Mouse (Mus musculus) ovary, postnatal 10 days (tissue): Measurements from ENCODE around the gene Iqcf5.
A peak's percentile ranks its signal among the peaks of the same experiment; 100 is the strongest.

Experiments used
- DNase-seq: peaks from one replicate; pipeline ENCODE4 v3.0.0; 2022; ENCODE audit warnings: low spot score

The Iqcf5 gene

GRCm38 (mm10) chr9:106514273-106514672, at the start of gene Iqcf5:
Gene Iqcf5 (plus strand): TSS chr9:106514573.
- no peak for DNase-seq

GRCm38 (mm10) chr9:106464751-106465541, 49.4 kb upstream of the Iqcf5 start:
- DNase-seq = no peak

GRCm38 (mm10) chr9:106465571-106466200, 48.7 kb upstream of the Iqcf5 start, which contains the start of gene Gpr62:
Gene Gpr62 (minus strand): TSS chr9:106465938.
- DNase-seq = no peak

- DNase-seq = no peak
Measured at GRCm38 (mm10) chr9:106466721-106467120, 47.7 kb upstream of the Iqcf5 start.

- no peak for DNase-seq
Measured at GRCm38 (mm10) chr9:106467746-106468145, 46.6 kb upstream of the Iqcf5 start.

- DNase-seq = no peak
Measured at GRCm38 (mm10) chr9:106469317-106469716, 45.1 kb upstream of the Iqcf5 start.

GRCm38 (mm10) chr9:106469776-106470175, 44.6 kb upstream of the Iqcf5 start:
- DNase-seq = no peak

- DNase-seq = no peak
Measured at GRCm38 (mm10) chr9:106470991-106471750, 43.2 kb upstream of the Iqcf5 start.

GRCm38 (mm10) chr9:106471892-106472291, 42.5 kb upstream of the Iqcf5 start:
- peak; percentile 20 for DNase-seq

GRCm38 (mm10) chr9:106472321-106472720, 42.1 kb upstream of the Iqcf5 start:
- peak; percentile 1 for DNase-seq

- peak; percentile 1 for DNase-seq
Measured at GRCm38 (mm10) chr9:106473081-106473752, 41.2 kb upstream of the Iqcf5 start.

- peak; percentile 0 for DNase-seq
Measured at GRCm38 (mm10) chr9:106473753-106474105, 40.6 kb upstream of the Iqcf5 start.

GRCm38 (mm10) chr9:106474456-106474855, 39.9 kb upstream of the Iqcf5 start:
- DNase-seq = no peak

- no peak for DNase-seq
Measured at GRCm38 (mm10) chr9:106475046-106475445, 39.3 kb upstream of the Iqcf5 start.

- no peak for DNase-seq
Measured at GRCm38 (mm10) chr9:106475663-106476001, 38.7 kb upstream of the Iqcf5 start, which contains the start of gene Rrp9. Gene Rrp9 (plus strand): TSS chr9:106475963.

GRCm38 (mm10) chr9:106476002-106476923, 38.1 kb upstream of the Iqcf5 start:
- DNase-seq = no peak

- DNase-seq = peak; percentile 96
Measured at GRCm38 (mm10) chr9:106476924-106477484, 37.4 kb upstream of the Iqcf5 start, which contains the start of gene Parp3. Gene Parp3 (minus strand): TSS chr9:106476949.

GRCm38 (mm10) chr9:106477649-106478048, 36.7 kb upstream of the Iqcf5 start:
- no peak for DNase-seq

- DNase-seq = no peak
Measured at GRCm38 (mm10) chr9:106478101-106478500, 36.3 kb upstream of the Iqcf5 start.

GRCm38 (mm10) chr9:106480541-106480940, 33.8 kb upstream of the Iqcf5 start:
- DNase-seq = no peak

GRCm38 (mm10) chr9:106481075-106481474, 33.3 kb upstream of the Iqcf5 start:
- DNase-seq = no peak
